Mouse (Mus musculus) kidney, adult 8-10 months (tissue): ENCODE results near the gene Rmi2.

Experiments used
- DNase-seq, 2 experiments: peaks; one replicate each; pipeline ENCODE4 v3.0.0; 2022

The Rmi2 gene

DNA sequence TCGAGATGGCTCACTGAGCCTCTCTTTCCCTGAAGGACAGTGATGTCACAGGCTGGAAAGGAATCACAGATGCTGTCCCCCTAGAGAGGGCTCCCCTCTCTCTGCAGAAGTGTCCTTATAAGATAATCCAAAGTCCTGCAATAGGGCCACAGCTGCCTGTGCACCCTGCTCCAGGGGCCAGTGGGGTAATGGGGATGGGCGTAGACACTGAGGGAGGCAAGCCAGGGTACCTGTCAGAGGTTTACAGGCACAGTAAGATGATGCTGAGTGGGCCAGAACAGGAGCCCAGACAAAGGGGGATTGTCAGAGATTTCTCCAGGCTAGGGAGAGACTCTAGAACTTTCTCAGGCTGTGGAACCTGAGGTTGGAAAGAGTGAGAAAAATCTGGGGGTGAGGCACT is 32.6 kb downstream of the Rmi2 start:
- DNase-seq, result no peak

DNA sequence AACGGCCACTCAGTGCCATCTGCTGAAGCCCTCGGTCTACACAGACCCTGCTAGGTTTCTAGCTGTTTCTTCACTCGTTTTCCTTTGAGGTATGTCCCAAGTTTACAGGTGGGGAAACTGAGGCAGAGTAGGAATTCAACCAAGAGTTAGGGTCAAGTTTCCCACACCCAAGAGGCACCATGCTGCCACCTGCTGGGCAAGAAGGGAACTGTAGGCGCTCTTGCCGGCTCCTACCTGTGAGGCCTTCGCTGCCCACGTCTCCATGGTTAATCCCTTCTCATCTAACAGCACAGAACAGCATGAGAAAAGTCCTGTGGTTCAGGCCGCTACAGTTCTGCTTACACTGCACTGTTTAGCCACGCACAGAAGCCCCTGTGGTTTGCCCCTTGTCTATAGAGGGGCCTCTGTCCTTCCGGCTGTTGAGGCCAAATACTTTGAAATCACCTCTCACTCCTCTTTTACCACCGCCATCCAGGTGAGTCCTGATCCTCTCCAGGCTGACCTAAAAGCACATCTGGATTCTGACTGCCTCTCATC is 33.1 kb downstream of the Rmi2 start:
- peak; percentile 32 to 61 for DNase-seq

DNA sequence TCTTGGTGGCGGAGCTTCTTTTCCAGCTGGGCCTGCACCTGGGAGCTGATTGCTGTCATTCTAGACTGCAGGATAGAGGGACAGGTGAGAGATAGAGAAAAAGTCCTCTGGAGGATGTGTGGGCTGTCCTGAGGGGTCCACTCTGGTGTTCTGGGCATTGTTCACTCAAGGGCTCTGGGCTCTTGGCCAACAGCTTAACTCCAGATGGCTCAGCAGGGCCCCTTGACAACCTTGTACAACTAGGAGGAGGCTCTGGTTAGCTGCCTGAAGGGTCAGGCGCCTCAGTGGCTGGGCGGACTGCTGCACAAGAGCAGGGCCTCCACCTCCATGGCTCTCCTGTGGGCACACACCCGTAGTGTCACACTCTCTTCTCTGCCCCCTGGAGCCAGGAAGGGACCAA is 36.1 kb downstream of the Rmi2 start:
- DNase-seq, result no peak

DNA sequence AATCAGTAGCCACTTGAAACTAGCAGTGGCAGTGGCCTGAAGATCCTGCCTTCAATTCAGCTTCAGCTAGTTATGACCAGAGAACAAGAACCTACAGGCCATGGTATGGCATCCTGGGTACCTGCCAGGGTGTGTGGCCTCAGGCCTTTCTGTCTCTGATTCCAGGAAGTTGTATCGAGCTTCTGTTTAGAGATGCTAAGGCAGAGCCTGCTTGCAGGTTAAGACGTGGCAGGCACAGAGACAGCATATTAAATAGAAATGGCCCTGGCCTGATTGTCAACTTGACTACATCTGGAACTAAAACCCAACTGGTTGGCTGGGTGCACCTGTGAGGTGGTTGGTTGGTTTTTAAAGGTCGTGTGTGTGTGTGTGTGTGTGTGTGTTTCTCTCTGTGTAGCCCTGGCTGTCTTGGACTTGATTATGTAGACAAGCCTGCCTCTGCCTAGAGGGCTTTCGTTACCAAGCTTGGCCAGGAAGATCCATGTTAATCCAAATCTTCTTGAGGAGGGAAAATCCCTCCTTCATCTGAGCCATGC is 38.0 kb downstream of the Rmi2 start:
- peak in 1 of 2 experiments; percentile 18 for DNase-seq

DNA sequence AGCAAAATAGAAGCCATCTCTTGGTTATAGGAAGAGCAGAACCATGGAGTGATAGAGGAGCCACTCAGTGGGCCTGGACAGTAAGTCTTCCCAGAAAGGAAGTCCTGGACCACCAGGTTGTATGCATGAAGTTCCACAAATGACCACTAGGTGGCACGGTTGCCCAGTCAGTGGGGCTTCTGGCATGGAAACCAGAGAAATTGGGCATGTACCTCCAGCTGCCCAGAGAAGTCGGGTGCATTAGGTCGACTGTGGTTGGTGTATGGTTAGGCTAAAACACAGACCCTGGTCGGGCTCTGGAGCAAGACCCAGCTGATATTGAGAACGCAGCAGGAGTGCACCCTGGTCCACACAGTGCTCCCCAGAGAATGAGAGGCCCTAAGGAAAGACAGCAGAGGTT is 38.8 kb downstream of the Rmi2 start:
- peak; percentile 51 to 84 for DNase-seq

DNA sequence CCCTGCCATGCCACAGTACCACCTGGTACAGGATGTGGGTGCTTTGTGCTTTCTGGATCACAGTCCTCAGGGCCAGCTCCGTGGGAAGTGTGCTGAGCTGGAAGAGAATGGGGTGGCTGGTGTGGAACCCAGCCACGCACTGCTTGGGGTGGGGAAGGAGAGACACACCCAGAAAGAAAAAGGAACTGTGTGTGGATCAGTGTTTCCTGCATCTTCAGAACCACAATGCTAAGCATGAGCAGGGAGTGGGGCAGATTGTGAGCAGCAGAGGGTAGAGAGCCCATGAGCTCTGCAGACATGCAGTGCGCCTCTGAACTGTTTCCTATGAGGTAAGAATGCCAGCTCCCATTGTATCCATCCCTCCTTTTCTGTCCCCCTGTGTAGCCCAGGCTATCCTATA is 43.4 kb downstream of the Rmi2 start:
- no peak for DNase-seq

DNA sequence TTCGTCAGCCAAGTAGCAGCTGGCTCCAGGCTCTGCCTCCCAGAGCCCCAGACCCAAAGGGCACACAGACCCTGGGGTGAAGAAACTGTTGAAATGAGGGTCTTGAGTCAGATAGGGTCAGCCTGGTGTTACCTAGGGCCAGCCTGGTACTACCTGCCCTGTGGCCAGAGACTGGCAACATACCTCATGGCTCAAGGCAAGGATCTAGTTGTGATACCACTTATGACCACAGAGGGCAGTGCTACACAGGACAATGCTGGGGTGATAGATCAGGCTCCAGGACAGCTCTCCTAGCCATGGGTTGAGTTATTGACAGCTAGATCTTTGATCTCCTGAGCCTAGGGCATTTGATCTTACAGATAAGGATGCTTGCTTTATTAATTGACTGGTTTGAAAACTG is 44.6 kb downstream of the Rmi2 start:
- DNase-seq, result peak; percentile 50 to 78

DNA sequence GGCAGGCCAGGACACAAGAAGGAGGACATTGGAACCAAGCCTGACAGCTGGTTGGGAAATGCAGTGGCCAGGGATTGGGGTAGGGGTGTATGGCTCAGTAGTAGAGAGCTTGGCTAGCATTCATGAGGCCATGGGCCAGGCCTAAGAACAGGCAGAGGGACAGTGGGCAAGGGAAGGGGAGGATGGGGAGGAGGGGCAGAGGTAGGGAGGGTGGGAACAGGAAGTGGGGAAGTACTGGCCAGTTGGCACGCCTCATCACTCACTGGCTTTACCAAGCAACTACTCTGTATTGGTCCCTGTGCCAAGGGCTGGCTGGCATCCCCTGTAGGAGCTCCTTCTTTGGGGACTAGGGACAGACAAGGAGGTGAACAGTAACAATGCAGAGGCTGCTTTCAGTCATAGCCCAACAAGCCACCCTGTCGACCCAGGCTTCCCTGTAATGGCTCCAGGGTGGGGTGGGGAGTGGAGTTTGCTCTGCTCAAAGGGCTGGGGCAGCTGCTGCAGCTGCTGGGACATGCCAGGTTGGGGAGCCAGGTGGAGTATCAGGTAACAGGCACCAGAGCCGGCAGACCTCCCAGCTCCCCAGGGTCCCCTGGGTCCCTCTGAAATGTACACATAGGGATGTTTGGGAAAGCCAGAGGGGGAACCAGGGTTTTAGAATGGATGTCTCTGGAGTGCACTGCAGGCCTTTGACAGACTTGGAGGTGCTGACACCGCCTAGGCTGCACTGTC is 46.5 kb downstream of the Rmi2 start:
- DNase-seq, result no peak

DNA sequence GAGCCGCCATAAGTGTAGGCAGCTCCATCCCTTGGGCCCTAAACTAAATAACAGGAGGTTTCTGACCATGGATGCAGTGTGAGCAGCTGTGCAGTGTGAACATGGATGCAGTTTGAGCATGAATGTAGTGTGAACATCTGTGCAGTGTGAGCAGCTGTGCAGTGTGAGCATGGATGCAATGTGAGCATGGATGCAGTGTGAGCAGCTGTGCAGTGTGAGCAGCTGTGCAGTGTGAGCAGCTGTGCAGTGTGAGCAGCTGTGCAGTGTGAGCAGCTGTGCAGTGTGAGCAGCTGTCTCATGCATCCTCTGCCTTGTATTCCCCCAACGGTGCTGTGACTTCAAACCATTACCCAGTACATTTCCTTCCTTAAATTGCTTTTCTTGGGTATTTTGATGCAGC is 52.6 kb downstream of the Rmi2 start:
- DNase-seq, result no peak

DNA sequence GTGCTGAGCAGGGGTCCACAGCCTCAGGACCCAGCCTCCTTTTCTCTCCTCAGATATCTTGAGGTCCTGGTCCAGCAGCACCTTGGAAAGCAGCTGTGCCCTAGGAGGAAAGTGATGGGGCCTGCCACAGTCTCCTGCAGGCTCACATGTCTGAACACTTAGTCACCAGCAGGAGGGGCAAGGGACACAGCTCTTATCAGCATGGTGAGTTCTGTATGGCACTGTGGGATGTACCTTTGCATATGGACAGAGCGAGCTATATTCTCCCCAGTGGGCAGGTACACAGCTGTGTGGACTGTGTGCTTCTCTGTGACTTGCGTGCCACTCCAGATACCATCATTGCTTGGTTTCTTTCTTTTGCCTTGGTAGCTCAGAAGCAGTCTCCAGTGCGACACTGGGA is 55.5 kb downstream of the Rmi2 start:
- no peak for DNase-seq

DNA sequence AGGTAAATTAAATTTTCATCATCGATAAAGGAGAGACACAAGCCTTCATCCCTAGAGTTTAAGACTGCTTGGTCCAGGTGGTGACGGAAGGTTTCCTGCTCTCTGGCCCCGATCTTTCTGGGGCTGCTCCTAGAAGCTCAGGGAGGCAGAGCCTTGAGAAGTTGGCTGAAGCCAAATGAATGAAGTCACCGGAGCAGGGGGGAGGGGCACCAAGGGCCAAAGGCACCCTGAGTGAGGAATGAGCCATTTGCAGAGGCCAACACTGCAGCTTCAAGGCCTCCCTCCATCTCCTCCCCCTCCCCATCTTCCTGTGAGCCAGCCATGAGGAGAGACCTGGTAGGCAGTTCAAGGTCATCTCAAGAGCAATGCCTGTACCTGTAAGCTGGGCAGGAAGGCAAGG is 58.3 kb downstream of the Rmi2 start:
- no peak for DNase-seq

DNA sequence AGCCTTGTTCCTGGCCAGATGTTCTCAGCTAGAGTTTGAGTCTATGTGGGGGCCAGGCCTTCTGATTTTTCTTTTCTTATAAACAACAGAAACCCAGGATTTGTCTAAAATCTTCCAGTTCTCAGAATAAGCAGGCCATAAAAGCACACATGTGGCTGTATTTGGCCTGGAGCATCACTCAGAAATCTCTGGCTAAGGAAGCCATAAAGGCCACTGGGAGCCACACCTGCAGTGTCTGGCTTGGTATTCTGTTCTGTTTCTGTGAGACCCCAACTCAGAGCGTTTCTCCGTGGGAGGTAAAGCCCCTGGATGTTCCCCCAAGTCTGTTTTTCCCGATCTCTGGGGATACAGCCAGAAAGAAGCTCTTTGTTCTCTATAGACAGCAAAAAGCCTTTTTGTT is 61.0 kb downstream of the Rmi2 start:
- DNase-seq, result no peak

DNA sequence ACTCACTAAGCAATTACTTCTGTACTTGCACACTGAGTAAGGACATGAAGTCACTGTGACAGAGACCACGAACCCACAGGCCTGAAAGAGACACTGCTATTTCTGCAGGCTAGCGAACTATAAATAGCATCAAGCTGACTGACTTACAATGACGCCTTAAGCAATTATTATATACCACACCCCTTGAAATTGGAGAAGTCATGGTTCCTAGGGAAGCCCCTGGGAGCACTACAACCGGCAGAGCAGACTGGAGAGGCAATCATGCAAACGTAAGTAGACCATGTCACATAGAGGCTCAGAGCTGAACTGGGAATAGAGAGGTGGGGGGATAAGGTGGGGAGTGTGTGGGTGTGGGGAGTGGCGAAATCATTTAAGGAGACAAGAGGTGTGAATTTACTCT is 62.5 kb downstream of the Rmi2 start:
- DNase-seq, result no peak

DNA sequence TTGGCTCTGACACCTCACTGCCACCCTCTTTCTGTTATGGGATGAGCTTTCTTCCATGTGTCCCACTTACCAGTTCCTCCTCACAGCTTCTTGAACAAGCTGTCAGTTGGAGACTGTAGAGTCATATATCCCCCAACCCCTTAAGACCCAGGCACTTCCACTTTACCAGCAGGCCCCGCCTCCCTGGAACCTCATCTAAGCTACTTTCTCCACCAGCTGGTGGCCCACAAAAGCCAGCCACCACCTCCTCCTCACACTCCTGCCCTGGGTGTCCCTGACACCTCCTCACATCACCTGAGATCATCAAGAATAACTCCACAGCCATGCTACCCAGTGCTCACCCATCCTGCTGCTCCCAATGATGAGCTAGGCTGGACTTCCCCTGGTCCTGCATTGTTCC is 65.9 kb downstream of the Rmi2 start:
- DNase-seq, result no peak

DNA sequence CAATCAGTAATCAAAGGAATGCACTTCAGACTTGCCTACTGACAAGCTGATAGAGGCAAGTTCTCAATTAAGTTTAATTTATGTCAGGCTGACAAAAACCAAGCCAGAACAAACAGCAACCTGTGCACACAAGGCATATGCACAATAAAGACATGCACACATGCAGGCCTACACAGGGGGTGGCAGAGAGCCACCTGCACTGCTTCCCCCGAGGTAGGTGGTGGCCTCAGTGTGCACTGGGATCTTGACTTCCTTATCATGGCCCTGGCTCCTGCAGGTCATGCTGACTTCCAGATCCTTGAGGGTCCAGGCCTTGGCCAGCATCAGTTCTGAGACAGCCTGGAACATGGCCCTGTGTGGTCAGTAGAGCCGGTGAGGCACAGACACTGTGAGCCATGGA is 67.1 kb downstream of the Rmi2 start:
- no peak for DNase-seq

DNA sequence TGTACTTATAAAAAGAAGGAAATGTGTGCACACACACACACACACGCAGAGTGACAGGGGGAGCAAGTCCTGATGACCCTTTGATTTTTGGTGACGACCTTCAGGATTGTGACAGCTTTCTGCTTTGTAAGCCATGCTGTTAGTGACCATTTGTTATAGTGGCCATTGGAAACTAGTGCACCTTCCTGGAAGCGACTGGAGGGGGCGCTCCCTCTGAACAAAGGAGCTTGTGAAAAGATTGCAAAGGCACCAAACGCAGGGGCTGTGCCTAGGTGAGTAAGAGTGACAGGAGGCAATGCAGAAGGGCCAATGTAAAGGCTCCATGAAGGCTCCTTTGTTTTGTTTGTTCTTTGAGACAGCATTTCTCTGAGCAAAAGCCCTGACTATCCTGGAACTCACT is 68.0 kb downstream of the Rmi2 start:
- DNase-seq, result no peak

DNA sequence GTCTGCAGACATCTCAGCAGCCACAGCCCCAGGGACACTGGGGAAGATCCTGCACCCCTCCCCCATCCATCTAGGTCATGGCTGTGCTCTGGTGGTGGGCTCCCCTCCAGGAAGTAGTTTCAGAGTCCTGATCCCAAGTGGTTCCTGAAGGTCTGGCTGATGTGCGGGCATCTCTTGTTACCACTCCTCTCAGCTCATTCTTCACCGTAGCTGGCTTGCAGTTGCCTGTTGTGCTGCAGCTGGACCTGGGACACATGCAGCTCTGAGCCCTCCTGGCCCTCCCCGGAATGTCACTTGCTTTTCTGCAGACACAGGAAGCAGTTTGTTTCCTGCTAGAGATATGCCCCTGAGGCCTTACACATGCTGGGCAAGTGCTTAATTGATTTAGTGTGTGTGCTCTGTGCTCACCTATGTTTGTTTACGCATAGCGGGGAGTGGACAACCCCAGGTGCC is 70.8 kb downstream of the Rmi2 start:
- DNase-seq, result no peak

DNA sequence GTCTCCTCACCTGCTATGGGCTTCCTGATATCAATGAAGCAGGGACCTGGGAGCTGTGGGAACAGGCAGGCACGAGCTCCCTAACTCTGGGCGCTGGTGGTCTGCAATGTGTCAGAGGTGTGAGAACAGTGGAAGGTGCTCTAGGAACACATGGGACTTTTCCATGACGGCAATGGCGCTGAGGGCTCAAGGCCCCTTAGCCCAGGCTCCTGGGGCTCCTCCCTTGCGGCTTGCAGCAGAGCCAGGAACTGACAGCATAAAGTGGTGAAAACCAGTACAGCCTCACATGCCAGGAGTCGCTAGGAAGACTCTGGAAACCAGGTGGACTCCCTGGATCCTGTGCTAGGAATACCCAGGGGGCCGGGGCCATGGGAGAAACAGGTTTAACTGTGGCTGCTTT is 75.7 kb downstream of the Rmi2 start:
- no peak for DNase-seq

DNA sequence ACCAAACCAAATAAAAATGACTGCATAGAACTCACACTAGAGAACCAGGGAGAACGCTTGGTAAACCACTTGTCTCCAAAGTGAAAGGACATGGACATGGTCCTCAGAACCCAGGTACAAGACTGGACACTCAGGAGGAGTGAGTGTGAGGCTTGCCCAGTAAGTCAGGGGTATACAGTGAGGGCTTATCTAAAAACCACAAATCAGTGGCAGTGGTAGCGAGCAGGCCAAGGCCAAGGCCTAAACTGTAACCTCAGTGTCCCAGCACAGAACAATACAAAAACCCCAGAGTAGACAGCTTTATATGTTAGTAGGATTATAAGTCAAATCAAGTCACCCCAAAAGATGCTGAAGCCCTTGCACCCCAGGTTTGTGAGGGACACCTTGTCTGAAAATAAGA is 76.2 kb downstream of the Rmi2 start:
- DNase-seq, result no peak

DNA sequence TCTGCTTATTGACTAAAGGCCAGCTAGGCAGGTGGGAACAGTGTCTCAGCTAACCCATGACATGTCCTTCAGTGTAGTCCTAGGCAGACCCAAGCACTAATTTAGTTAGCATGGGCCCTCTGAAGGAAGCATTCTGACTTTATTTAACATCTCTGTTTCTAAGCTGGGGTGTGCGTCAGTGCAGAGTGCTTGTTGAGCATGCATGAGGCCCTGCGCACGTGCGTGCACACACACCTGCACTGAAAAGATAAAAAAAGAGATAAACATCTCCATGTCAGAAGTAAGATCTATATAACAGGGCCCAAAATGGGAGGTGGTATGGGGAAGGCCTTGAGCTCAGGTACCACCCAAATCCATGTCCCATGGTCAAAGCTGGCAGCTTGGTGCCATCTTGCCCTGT is 80.2 kb downstream of the Rmi2 start:
- DNase-seq, result no peak

DNA sequence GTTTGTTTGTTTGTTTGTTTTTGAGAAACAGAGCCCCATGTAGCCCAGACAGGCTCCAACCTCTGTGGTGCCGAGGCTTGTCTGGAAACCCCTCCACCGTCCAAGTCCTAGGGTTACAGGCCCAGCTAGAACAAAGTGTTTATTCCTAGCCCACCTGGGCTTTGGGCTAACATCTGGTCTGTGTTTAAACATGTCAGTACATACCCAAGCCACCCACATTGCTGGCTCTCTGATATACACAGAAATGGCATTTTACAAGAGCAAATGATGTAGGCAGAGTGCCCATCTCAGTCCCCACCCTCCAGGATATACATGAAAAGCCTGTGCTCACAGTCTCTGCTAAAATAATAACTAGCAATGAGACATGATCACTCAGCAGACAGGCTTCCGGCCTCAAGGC is 81.4 kb downstream of the Rmi2 start:
- no peak for DNase-seq

DNA sequence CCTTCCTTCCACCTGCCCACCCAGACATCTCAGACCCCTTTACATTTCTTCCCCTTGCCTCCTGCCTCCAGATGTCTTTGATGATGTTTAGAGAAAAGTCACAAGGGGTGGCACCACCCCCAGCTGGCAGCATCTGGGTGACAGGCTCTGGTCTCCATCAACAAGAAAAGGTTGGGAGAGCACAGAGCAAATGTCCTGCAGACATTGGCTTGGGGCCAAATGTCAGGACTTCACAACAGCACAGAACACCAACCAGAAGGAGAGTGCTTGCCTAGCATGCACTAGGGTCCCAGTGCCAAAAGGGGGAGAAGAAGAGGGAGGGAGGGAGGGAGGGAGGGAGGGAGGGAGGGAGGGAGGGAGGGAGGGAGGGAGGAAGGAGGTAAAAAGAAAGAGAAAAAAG is 85.0 kb downstream of the Rmi2 start:
- no peak for DNase-seq

DNA sequence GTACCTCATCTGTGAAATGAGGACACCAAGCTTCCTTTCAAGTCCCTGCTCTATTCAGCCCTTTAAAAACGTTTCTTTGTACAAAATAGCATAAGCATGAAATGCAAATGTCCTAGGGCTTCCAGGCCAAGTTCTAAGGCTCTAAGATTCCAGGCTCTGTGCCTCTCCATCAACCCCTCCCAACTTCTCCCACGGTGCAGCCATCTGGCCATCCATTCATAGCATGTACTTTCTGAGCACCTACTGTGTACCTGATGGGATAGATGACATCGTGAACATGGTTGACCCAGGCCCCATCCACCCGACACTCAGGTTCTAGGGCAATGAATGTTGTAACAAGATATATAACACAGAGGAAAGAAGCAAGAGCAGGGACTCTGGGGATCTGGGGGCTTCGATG is 88.7 kb downstream of the Rmi2 start:
- no peak for DNase-seq

DNA sequence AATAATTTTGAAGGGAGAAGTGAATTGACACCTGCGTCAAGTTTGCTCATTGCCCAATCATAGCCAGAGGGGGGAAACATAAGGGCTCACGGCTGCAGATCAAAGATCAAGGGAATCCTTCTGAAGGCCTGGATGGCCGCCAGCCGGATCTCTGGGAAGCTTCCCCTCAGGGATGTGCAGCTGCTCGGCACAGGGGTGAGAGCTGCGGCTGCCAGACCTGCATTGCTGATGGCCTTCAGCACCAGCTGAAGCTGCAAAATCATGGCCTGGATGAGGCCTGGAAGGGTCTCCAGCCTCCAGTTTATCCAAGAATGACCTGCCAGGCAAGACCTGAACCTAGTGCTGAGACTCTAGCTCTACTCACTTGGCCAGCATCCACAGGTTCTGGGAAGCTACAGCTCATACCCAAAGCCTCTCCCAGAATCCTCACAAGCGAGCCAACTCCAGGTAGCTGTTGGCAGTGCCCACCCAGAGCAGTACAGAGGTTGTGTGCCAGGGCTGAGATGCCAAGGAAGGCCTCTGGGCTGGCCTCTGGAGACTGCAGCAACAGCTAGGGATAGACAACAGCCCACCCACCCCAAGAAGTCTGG is 90.8 kb downstream of the Rmi2 start:
- DNase-seq, result peak; percentile 17 to 37

DNA sequence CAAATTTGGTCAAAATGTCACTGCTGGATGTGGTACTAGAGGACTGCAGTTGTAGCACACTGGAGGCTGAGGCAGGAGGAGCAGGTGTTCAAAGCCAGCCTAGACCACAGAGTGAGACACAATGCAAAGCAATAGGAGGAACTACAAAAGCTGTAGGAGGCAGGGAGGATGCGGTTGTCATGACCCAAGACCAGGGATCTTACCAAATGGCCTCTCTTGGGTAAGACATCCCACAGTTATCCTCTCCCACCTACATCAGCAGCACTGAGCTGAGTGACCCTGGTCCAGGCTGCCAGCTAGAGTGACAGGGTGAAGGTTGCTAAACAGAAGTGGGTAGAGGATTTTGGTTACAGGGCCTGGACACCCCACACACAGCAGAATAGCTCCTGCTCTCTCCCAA is 92.2 kb downstream of the Rmi2 start:
- DNase-seq, result no peak
